Mouse (Mus musculus): ENCODE measurements around the gene Atp5g2.

DNA sequence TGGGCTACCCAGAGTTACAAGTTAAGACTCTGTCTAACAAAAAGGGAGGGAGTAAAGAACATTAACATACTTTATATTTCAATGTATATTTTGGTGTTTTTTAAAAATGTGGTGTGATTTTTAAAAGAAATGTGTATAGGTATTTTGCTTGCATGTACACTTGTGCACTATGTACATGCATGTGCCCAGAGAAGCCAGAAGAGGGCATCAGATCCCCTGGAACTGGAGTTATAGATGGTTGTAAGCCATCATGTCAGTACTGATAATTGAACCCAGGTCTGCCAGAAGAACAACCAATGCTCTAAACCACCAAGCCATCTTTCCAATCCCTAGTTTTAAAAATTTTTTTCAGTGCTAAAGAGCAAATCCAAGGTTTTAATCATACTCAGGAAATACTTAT, 59.2 kb downstream of the Atp5g2 start:
- TF ChIP-seq CTCF (IDR thresholded peaks at IDR 0.05; ENCODE audit: control insufficient read depth, insufficient read depth, insufficient replicate concordance, low read depth, low read length): no peak
- no peak for TF ChIP-seq POLR2A (IDR thresholded peaks at IDR 0.05; ENCODE audit: control insufficient read depth, low read depth, low read length)

Measured in testis, adult 2 months (tissue).